Mouse (Mus musculus): ENCODE results near the gene Smg1. TPM values are rescaled to one million over a fixed set of nuclear protein-coding genes. Genes with fewer than 3 reads are reported as not detected.

Gene Smg1
- polyA plus RNA-seq, 1 experiment from 2014 or later = 24.5 TPM

GRCm38 (mm10) chr7:118115533-118115876 lies 128.0 kb downstream of the Smg1 start:
- under 1% methylated on average over 20 of the region's 20 CpGs for WGBS
- Histone ChIP-seq H3K9ac (peak overlapping the region; percentile 94), H3K9me3 (no peaks in the 10 kb centered on the region), H3K4me2 (peak overlapping the region; percentile 84), H3K27me3 (replicated peaks) (no peaks in the 10 kb centered on the region), H3K27ac (peak overlapping the region; percentile 89), H3K4me3 (peak overlapping the region; percentile 89), H3K36me3 (replicated peaks) (peaks cover 31% of the 10 kb centered on the region), H3K4me1 (peaks cover 48% of the 10 kb centered on the region)
- peak; percentile 70 for ATAC-seq (replicated peaks)

GRCm38 (mm10) chr7:118113541-118114297 lies 129.8 kb downstream of the Smg1 start:
- Histone ChIP-seq H3K4me2 (peak overlapping the region; percentile 84), H3K27me3 (replicated peaks) (no peaks in the 10 kb centered on the region), H3K27ac (no peak overlapping the region), H3K9me3 (no peaks in the 10 kb centered on the region), H3K36me3 (replicated peaks) (peaks cover 25% of the 10 kb centered on the region), H3K9ac (no peak overlapping the region), H3K4me1 (peaks cover 48% of the 10 kb centered on the region), H3K4me3 (peak overlapping the region; percentile 89; the same call in 1 of the 2 replicates)
- no peak for ATAC-seq (replicated peaks)
- WGBS = 77% methylated on average over 5 of the region's 5 CpGs

DNA sequence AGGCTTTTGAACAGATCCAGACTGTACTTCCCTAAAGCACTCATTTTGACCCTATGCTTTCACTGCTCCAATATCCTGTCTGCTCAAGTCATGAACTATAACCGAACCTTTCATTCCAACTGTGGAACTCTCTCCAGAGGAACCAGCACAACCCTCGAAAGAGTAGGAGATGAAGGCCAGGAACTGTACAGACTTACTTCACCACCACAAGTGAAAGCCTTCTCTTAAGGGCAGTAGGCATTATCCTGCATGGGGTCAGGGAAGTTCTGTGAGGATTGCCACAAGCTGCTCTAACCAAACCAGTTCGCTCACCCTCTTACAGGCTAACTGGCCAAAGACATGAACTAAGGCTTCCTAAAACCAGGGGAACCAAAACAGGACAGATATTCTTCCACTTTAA lies 132.3 kb downstream of the Smg1 start:
- Histone ChIP-seq H3K4me2 (peak overlapping the region; percentile 6; the same call in 1 of the 2 replicates), H3K4me1 (peaks cover 48% of the 10 kb centered on the region), H3K9me3 (no peaks in the 10 kb centered on the region), H3K4me3 (no peak overlapping the region), H3K9ac (no peak overlapping the region), H3K27me3 (replicated peaks) (no peaks in the 10 kb centered on the region), H3K36me3 (replicated peaks) (peaks cover 27% of the 10 kb centered on the region), H3K27ac (no peak overlapping the region)
- WGBS = 81% methylated on average over 3 of the region's 3 CpGs
- ATAC-seq (replicated peaks) = no peak

DNA sequence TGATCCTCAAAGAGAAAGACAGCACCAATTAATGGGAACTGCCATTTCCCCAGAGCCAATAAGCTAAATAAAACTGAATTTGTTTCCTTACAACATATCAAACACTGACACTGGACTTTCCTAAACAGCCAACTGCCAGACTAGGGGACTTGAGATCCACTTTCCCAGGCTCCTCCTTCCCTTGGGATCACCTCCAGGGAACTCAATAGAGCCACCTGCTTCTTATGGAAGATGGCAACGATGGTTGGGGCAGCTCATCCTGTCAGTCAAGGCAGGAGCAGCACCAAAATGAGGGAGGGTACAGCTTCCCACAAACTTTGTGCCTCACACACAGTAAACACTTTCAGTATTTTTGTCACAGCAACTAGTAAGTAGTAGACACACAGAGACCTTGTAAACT lies 135.8 kb downstream of the Smg1 start:
- Histone ChIP-seq H3K4me3 (no peak overlapping the region), H3K4me1 (peaks cover 22% of the 10 kb centered on the region), H3K27ac (no peak overlapping the region), H3K9ac (no peak overlapping the region), H3K36me3 (replicated peaks) (peaks cover 28% of the 10 kb centered on the region), H3K9me3 (no peaks in the 10 kb centered on the region), H3K27me3 (replicated peaks) (no peaks in the 10 kb centered on the region), H3K4me2 (no peak overlapping the region)
- ATAC-seq (replicated peaks) = no peak
- 63% methylated on average over 1 of the region's 1 CpGs for WGBS

- Histone ChIP-seq H3K36me3 (replicated peaks) (peaks cover 21% of the 10 kb centered on the region), H3K4me2 (no peak overlapping the region), H3K27me3 (replicated peaks) (no peaks in the 10 kb centered on the region), H3K27ac (no peak overlapping the region), H3K4me1 (no peaks in the 10 kb centered on the region), H3K9ac (no peak overlapping the region), H3K4me3 (no peak overlapping the region), H3K9me3 (no peaks in the 10 kb centered on the region)
- WGBS = 83% methylated on average over 5 of the region's 5 CpGs
- ATAC-seq (replicated peaks) = no peak
These were observed 138.9 kb downstream of the Smg1 start for GRCm38 (mm10) chr7:118104458-118105052.

DNA sequence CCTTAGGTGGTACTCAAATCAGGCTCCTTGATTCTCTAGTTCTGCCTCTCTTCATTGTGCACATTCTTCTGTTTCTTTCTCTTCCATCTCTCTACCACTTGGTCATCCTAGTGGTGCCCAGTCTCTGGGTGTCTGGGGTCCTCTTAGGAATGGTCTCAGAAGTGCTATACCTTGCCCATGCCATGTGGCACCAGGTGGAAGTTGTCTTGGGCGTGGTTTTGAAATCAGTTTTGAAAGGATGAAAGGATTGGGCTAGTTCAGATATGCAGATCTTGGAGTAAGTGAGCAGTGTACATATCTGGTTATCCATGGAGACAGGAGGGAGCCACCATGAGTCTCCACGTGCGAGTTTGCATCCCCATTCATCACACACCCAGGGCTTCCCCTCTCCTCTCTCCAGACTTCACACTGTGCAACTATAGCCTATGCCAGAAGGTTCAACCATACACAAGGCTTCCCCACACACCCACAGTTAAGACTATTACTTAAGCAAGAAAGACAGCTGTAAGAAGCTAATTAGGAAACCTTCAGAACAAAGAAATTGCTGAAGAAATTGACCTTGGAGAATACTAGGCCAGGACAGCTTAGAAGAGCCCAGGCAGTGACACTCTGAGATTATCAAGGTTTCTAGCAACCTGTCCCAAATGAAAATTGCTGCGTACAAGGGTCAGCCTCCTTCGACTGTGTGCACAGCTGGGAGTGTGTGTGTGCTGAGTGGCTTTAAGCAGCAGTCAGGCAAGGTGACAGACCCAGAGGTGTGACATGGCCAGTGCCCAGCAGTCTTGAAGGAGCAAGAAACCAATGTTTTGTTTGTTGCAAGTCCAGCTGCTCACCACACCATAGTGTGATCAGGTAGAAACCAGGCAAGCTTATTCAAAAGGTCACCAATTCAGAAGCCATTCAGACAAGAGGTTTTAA lies 139.7 kb downstream of the Smg1 start:
- Histone ChIP-seq H3K4me2 (no peak overlapping the region), H3K36me3 (replicated peaks) (peaks cover 16% of the 10 kb centered on the region), H3K9ac (no peak overlapping the region), H3K27ac (no peak overlapping the region), H3K27me3 (replicated peaks) (no peaks in the 10 kb centered on the region), H3K4me1 (no peaks in the 10 kb centered on the region), H3K9me3 (no peaks in the 10 kb centered on the region), H3K4me3 (no peak overlapping the region)
- ATAC-seq (replicated peaks) = peak; percentile 32; the same call in 1 of the 2 replicates
- WGBS = 32% methylated on average over 5 of the region's 5 CpGs

DNA sequence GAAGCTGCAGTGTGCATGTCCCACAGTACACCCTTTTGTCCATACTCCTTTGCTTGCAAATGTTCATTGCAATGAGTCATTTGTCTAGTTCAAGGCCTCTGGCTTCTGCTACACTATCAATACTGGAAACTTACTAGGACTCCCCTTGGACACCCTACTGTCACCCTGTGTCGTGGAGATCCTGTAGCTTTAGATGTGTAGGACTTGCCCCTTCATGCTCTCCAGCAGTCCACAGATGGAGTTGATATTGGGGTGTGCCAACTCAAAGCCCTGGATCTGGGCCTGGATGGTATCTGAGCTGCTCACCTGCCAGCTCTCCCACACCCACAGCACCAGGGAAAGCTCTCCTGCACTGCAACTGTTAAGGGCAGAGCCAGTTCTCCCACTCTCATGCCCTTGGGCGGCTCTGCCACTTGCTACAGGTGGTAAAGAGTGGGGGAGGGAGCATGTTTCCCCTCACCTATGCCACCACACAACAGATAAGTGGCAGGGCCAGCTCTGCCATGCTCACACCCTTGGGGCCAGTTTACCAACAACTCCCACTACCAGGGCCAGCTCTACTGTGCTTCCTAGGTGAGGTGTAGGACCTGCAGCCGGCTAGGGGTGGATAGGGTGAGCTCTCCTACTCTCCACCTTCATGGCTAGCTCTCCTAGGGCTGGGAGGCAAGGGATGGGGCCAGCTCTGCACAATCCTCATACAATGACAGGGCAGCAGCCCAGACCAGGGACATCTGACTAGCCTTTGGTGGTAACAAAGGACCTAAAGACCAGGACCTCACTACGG lies 140.6 kb downstream of the Smg1 start:
- WGBS = 46% methylated on average over 4 of the region's 4 CpGs
- H3K36me3 ChIP-seq (replicated peaks) = peaks cover 7% of the 10 kb centered on the region; the same call in 1 of the 2 replicates
- H3K9me3 ChIP-seq = no peaks in the 10 kb centered on the region
- H3K4me3 ChIP-seq = no peak overlapping the region
- H3K4me1 ChIP-seq = no peaks in the 10 kb centered on the region
- ATAC-seq (replicated peaks) = peak; percentile 40
- H3K27me3 ChIP-seq (replicated peaks) = no peaks in the 10 kb centered on the region
- no peak overlapping the region for H3K9ac ChIP-seq
- H3K4me2 ChIP-seq = no peak overlapping the region
- no peak overlapping the region for H3K27ac ChIP-seq

- no peak overlapping the region for H3K9ac ChIP-seq
- peaks cover 4% of the 10 kb centered on the region; the same call in 1 of the 2 replicates for H3K36me3 ChIP-seq (replicated peaks)
- H3K27me3 ChIP-seq (replicated peaks) = no peaks in the 10 kb centered on the region
- no peak overlapping the region for H3K4me3 ChIP-seq
- 42% methylated on average over 4 of the region's 4 CpGs for WGBS
- H3K4me1 ChIP-seq = no peaks in the 10 kb centered on the region
- no peak overlapping the region for H3K4me2 ChIP-seq
- ATAC-seq (replicated peaks) = peak; percentile 28
- no peaks in the 10 kb centered on the region for H3K9me3 ChIP-seq
- no peak overlapping the region for H3K27ac ChIP-seq
These were observed 141.2 kb downstream of the Smg1 start for GRCm38 (mm10) chr7:118102231-118102630.

- H3K4me1 ChIP-seq = no peaks in the 10 kb centered on the region
- H3K36me3 ChIP-seq (replicated peaks) = no peaks in the 10 kb centered on the region
- no peak overlapping the region for H3K4me3 ChIP-seq
- no peak overlapping the region for H3K9ac ChIP-seq
- no peak overlapping the region for H3K4me2 ChIP-seq
- no peak for ATAC-seq (replicated peaks)
- 73% methylated on average over 7 of the region's 7 CpGs for WGBS
- no peaks in the 10 kb centered on the region for H3K27me3 ChIP-seq (replicated peaks)
- no peaks in the 10 kb centered on the region for H3K9me3 ChIP-seq
- no peak overlapping the region for H3K27ac ChIP-seq
These were observed 145.9 kb downstream of the Smg1 start for GRCm38 (mm10) chr7:118097615-118098014.
